Mouse (Mus musculus): Measurements from ENCODE around the gene Omp. TPM values are rescaled to one million over a fixed set of nuclear protein-coding genes. Genes with fewer than 3 reads are reported as not detected.
A peak's percentile ranks its signal among the peaks of the same experiment; 100 is the strongest.

Gene Omp
- 0.38 and 0.50 TPM in 2 replicates for polyA plus RNA-seq (2015; fragmentation: Nextera tagmentation; extraction: Ambion mirVana)

DNA sequence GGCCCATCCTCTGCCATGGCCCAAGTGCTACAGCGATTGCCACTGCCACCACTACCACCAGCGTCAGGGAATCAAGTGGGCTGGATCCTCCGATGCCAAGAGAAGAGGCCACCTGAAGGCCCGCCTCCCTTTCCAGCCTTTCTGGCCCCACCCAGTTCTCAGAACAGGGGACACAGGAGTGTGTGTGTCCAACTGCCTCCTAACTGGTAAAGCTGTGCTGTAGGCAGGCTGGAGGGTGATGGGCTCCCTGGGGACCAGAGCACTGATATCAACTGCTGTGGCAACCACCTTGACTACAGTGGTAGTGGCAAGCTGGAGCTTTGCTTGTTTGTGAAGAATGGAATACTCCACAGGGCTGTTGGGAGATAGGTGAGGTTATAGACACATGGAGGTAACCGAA is at the start of gene Omp:
TSS of gene Omp (minus strand) at position 101 of the 400 bp plus-strand sequence.
- Histone ChIP-seq H3K9me3 (replicated peaks; ENCODE audit: low read length) (no peaks in the 10 kb centered on the region), H3K4me1 (replicated peaks; ENCODE audit: insufficient read depth, low read length) (peaks cover 8% of the 10 kb centered on the region; the same call in 1 of the 2 replicates), H3K36me3 (ENCODE audit: insufficient read depth, low read length) (no peaks in the 10 kb centered on the region), H3K4me2 (ENCODE audit: low read length) (no peak within 1 kb of the TSS), H3K27me3 (ENCODE audit: insufficient read depth, low read length) (no peaks in the 10 kb centered on the region), H3K27ac (no peak within 1 kb of the TSS), H3K4me3 (replicated peaks; ENCODE audit: low read depth, low read length) (no peak within 1 kb of the TSS), H3K9ac (ENCODE audit: low read depth, low read length) (no peak within 1 kb of the TSS)
- ATAC-seq (replicated peaks; ENCODE audit: low FRiP score, low read depth) (no peak), DNase-seq (ENCODE audit: low spot score) (no peak)
- 91% methylated on average over 5 of the region's 5 CpGs for WGBS
- TF ChIP-seq CTCF (IDR thresholded peaks at IDR 0.05; ENCODE audit: low read depth) = no peak

DNA sequence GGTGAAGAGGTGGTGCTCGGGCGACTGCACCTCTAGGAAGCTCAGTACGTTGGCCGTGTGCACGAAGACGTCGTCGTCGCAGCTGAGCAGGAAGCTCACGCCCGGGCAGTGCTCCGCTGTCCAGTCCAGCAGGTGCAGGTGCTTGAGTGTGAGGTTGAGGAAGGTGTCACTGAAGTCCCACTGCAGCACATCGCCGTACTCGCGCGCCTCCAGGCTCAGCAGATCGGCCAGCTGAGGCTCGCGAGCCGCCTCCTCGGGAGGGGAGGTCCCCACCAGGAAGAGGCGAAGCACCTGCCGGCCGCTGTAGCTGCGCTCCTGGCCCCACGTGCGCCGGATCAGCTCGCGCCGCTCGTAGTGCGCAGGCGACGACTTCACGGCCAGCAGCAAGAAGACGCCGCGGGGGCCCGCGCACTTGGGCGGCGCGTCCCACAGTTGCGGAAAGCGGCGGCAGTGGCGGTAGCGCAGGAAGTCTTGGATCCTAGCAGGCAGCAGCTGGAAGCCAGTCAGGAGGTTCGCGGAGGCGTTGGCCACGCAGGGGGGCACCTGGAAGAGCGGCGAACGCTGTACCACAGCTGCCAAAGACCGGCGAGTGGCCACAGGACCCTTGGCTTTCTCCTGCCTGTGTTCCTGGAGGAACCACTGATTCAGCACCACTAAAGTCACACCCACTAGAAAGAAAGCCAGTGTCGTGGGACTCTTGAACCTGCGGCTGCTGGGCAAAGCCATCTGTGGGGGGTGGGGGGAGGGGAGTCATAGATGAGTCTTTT is 48.9 kb upstream of the Omp start:
- 2% methylated on average over 61 of the region's 61 CpGs for WGBS
- Histone ChIP-seq H3K36me3 (ENCODE audit: insufficient read depth, low read length) (no peaks in the 10 kb centered on the region), H3K27me3 (ENCODE audit: insufficient read depth, low read length) (peaks cover 33% of the 10 kb centered on the region), H3K4me2 (ENCODE audit: low read length) (peak overlapping the region; percentile 63), H3K4me1 (replicated peaks; ENCODE audit: insufficient read depth, low read length) (peaks cover 10% of the 10 kb centered on the region), H3K9me3 (replicated peaks; ENCODE audit: low read length) (no peaks in the 10 kb centered on the region), H3K4me3 (replicated peaks; ENCODE audit: low read depth, low read length) (peak overlapping the region; percentile 31), H3K9ac (ENCODE audit: low read depth, low read length) (no peak overlapping the region), H3K27ac (no peak overlapping the region)
- DNase-seq (ENCODE audit: low spot score) (no peak), ATAC-seq (replicated peaks; ENCODE audit: low FRiP score, low read depth) (peak; percentile 50)
- no peak for TF ChIP-seq CTCF (IDR thresholded peaks at IDR 0.05; ENCODE audit: low read depth)

DNA sequence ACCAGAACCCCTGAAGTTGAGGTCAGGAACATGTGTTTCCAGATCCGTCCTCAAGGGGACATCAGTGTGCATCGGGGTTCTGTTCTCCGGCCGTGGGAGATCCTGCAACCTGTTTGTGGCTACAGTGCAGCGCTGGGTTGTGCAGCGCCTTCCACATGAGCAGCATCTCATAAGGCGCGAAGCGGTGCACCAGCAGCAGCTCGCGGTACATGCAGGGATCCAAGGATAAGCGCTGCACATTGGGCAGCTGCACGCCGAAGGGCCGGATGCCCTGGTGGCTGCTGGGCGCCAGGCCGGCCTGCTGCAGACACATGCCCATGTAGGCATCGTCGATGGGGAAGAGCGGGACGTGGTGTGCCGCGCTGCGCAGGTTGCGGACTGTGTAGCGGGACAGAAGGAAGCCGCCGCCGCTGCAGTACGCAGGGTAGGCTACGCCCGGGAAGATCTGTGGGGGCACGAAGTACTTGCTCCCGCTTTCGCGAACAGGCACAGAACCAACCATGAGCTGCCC is 48.3 kb upstream of the Omp start:
- Histone ChIP-seq H3K9ac (ENCODE audit: low read depth, low read length) (no peak overlapping the region), H3K27ac (no peak overlapping the region), H3K4me2 (ENCODE audit: low read length) (peak overlapping the region; percentile 63), H3K4me3 (replicated peaks; ENCODE audit: low read depth, low read length) (peak overlapping the region; percentile 31), H3K4me1 (replicated peaks; ENCODE audit: insufficient read depth, low read length) (peaks cover 10% of the 10 kb centered on the region), H3K27me3 (ENCODE audit: insufficient read depth, low read length) (peaks cover 33% of the 10 kb centered on the region), H3K36me3 (ENCODE audit: insufficient read depth, low read length) (no peaks in the 10 kb centered on the region), H3K9me3 (replicated peaks; ENCODE audit: low read length) (no peaks in the 10 kb centered on the region)
- WGBS = 3% methylated on average over 36 of the region's 36 CpGs
- TF ChIP-seq CTCF (IDR thresholded peaks at IDR 0.05; ENCODE audit: low read depth) = peak; percentile 52
- peak; percentile 40 for DNase-seq (ENCODE audit: low spot score)
- ATAC-seq (replicated peaks; ENCODE audit: low FRiP score, low read depth) = peak; percentile 22; the same call in 1 of the 2 replicates

DNA sequence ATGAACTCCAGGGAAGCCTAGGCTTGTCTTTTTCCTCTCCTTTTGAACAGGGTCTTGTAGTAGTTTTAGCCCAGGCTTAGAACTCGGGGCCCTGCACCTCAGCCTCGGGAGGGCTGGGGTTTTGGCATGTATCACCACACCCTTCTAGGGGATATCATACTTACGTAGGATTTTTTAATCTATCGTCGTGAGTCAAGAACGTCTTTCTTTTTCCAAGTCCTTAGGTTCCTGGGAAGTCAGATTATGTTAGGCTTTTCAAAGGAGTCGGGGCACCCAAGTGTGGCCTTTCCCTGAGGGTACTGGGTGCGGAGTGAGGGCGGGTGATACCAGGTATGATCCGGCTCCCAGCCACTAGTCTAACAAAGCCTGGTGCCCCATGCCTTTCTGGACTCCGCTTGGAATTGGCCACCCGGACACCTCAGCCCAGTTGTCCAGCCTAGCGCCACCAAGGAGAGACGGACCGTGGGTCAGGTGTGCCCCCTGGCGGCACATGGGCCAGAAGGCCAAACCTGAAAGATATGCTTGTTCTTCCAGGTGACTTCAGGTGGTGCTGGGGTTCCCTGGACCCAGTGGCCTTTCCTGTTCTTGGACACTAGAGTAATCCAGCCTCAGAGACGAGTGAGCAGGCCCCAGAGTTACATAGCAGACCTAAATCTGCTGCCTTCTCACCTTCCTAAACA is 46.4 kb upstream of the Omp start:
- Histone ChIP-seq H3K36me3 (ENCODE audit: insufficient read depth, low read length) (no peaks in the 10 kb centered on the region), H3K9me3 (replicated peaks; ENCODE audit: low read length) (no peaks in the 10 kb centered on the region), H3K4me2 (ENCODE audit: low read length) (no peak overlapping the region), H3K4me3 (replicated peaks; ENCODE audit: low read depth, low read length) (no peak overlapping the region), H3K9ac (ENCODE audit: low read depth, low read length) (no peak overlapping the region), H3K27me3 (ENCODE audit: insufficient read depth, low read length) (peaks cover 33% of the 10 kb centered on the region), H3K4me1 (replicated peaks; ENCODE audit: insufficient read depth, low read length) (peaks cover 10% of the 10 kb centered on the region), H3K27ac (no peak overlapping the region)
- DNase-seq (ENCODE audit: low spot score) (peak; percentile 24), ATAC-seq (replicated peaks; ENCODE audit: low FRiP score, low read depth) (no peak; the same call in 1 of the 2 replicates)
- TF ChIP-seq CTCF (IDR thresholded peaks at IDR 0.05; ENCODE audit: low read depth) = peak; percentile 81
- 55% methylated on average over 17 of the region's 17 CpGs for WGBS

DNA sequence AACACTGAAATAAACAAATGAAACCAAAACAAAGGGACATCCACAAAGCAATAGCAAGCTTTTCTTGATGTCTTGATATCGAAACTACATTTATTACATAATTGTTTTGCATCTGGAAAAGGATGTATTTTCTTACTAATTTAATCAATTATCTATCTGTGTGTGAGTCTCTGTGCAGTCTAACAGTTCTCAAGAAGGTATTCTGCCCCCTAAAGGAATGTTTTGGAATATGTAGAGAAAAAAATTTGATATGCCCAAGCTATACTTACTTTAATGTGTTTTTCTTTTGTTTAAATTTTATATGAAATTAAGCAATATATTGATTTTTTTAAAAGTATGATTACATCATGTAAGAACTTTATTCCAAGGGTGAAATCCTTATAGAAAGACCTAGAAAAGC is 45.3 kb upstream of the Omp start:
- ATAC-seq (replicated peaks; ENCODE audit: low FRiP score, low read depth) = no peak
- Histone ChIP-seq H3K4me3 (replicated peaks; ENCODE audit: low read depth, low read length) (no peak overlapping the region), H3K36me3 (ENCODE audit: insufficient read depth, low read length) (no peaks in the 10 kb centered on the region), H3K9ac (ENCODE audit: low read depth, low read length) (no peak overlapping the region), H3K27me3 (ENCODE audit: insufficient read depth, low read length) (peaks cover 29% of the 10 kb centered on the region), H3K27ac (no peak overlapping the region), H3K4me1 (replicated peaks; ENCODE audit: insufficient read depth, low read length) (peaks cover 10% of the 10 kb centered on the region), H3K4me2 (ENCODE audit: low read length) (no peak overlapping the region), H3K9me3 (replicated peaks; ENCODE audit: low read length) (no peaks in the 10 kb centered on the region)
- no peak for DNase-seq (ENCODE audit: low spot score)
- peak; percentile 49 for TF ChIP-seq CTCF (IDR thresholded peaks at IDR 0.05; ENCODE audit: low read depth)
- 94% methylated on average over 1 of the region's 1 CpGs for WGBS

DNA sequence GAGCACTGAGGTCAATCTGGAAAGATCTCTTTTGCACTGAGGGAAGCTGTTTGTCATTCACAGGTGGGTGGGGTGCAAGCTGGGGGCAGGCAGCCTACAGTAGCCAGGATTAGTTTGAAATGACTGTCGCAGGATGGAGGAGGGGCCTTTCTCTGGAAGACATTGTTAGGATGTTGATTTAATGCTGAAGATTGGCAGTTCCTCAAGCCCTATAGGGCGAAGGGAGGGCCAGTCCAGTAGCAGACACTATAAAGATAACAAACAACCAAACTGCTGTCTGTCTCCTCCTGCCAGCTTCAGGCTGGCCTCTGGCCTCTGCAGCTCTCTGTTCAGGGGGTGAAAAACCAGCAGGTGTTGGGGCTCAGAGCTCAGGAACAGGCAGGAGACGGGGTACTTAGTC is 44.4 kb upstream of the Omp start:
- Histone ChIP-seq H3K36me3 (ENCODE audit: insufficient read depth, low read length) (no peaks in the 10 kb centered on the region), H3K9ac (ENCODE audit: low read depth, low read length) (no peak overlapping the region), H3K4me2 (ENCODE audit: low read length) (no peak overlapping the region), H3K27ac (no peak overlapping the region), H3K27me3 (ENCODE audit: insufficient read depth, low read length) (peaks cover 27% of the 10 kb centered on the region), H3K4me3 (replicated peaks; ENCODE audit: low read depth, low read length) (no peak overlapping the region), H3K9me3 (replicated peaks; ENCODE audit: low read length) (no peaks in the 10 kb centered on the region), H3K4me1 (replicated peaks; ENCODE audit: insufficient read depth, low read length) (peaks cover 10% of the 10 kb centered on the region)
- ATAC-seq (replicated peaks; ENCODE audit: low FRiP score, low read depth) = no peak
- WGBS = 35% methylated on average over 3 of the region's 3 CpGs
- TF ChIP-seq CTCF (IDR thresholded peaks at IDR 0.05; ENCODE audit: low read depth) = no peak
- no peak for DNase-seq (ENCODE audit: low spot score)

Data from kidney, postnatal 0 days (tissue).